Mouse (Mus musculus) heart, postnatal 10 days (tissue): ENCODE measurements around the gene Gm45716. TPM values are rescaled to one million over a fixed set of nuclear protein-coding genes. Genes with fewer than 3 reads are reported as not detected.

Source experiments
- DNase-seq, 2 experiments: peaks; one replicate each; pipeline ENCODE4 v3.0.0; 2021
- intact Hi-C: fragments of 180-260 bp; cut with DNase I; formaldehyde crosslinking; loops from one replicate; pipeline ENCODE4 v1.15.1; 2025
- total RNA-seq, 2 experiments: library from RNA; stranded (reverse); gene quantifications; 2 replicates each; pipeline ENCODE4 v1.2.3; 2021

Gm45716 gene
- total RNA-seq, 2 experiments from 2014 or later: 22.4 to 23.2 TPM

DNA sequence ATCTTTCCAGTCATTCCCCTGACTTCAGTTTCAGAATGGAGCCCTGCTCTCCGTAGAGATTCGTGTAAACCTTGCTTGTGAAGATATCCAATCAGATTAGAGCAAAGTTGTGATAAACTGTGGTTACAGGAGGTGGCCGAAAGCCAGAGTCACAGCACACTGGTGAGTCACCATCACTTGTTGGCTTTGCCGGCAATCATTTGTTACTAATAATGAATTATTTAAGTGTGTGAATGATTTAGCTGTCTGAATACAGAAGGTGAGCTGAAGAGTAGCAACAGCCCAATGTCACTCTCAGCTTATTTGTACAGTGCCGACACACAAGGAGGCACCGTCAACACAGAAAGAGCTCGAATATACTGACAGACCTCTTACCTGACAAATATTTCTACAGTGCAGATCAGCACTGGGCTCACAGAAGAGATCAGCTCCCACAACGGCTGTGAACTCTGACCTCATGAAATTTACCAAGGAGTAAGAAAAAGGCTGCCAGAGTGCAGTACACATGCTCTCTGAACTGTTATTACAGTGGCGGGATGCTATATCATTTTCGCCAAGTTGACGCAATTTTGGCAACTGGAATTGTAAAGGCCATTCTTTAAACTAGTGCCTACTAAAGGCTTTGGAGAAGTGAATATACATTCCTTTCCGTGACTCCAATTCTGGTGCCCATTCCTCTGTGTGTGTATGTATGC is 9.2 kb downstream of the Gm45716 start:
- no peak for DNase-seq
- intact Hi-C loops: no loop called here

DNA sequence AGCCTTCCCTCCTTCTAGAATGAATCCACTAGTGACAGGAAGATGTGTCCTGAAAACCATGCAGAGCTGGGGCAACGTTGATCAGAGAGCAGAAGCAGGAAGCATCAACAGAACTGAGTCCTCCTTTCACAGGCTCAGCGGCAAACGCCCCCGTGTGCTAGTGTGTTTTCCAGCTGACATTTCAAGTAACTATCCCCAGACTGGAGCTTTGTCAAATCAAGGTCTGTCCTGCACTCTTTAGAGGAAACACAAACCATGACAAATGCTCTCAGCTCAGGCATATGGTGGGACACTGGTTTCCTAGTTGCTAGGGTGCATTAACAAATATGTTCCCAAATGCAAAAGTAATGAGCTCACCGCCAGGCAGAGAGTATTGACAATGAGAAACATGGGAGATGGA is 10.6 kb downstream of the Gm45716 start:
- intact Hi-C loops: no loop called here
- no peak for DNase-seq

DNA sequence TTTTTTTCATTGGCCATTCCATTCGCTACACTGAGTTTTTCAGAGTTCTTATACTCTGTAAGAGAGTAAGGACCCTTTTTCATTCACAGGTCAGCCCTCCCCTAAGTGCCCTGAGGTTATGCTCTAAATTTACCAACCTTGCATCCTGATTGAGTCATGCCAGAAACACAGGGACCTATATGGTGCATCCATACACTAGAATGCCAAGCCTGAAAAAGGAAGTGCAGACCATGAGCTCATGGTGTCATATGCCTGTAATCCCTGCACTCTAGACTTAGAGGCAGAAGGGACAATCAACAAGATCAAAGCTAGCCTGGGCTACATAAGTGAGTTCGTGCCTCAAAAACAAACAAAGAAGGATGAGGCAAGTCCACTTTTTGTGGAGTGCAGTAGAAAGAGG is 13.3 kb downstream of the Gm45716 start:
- DNase-seq: no peak
- intact Hi-C loops: no loop called here

DNA sequence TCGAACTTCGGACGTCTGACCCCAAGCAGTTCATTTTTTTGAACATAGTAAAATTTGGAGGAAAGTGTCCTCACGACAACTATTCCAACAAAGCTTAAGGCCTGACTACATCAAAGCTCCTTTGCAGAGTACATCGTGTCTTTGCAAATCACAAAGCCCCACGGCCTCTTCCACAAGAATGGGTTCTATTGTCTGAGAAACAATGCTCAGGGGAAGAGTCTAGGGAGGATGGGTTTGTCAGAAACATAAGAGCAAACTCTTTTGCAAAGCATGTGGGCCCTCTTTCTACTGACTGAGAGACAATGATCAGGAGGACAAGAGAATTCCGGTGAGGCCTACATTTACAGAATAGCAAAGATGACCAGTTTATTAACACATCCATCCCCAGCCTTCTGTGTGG is 26.8 kb downstream of the Gm45716 start:
- no peak for DNase-seq
- intact Hi-C loops: no loop called here

DNA sequence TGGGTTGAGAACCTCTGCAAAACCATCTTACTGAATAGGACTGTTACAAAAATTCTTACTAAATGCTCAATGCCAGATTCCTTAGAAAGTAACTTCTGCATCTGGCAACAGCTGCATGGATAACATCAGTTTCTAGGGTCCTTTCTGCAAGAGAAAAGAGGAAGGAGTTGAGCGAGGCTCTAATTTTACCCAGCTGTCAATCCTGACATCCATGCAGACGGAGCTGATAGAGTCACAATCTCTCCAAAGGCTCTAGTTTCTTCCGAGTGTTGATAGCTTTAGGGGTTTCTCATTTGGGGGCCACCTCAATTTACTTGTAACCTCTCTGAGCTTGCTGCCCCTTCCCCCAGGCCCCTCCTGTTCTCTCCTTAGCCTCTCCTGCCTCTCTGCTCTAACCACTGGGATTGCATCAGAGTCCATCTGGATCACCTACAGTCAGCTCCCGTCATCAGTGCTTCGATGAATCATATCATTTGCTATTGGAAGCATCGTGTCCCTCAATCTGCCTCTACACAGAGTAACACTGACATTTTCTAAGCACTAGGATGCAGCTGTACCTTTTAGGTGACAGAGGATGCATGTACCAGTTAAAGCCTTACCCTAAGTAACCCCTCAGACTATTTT is 32.7 kb downstream of the Gm45716 start:
- DNase-seq: no peak
- intact Hi-C loops: no loop called here

DNA sequence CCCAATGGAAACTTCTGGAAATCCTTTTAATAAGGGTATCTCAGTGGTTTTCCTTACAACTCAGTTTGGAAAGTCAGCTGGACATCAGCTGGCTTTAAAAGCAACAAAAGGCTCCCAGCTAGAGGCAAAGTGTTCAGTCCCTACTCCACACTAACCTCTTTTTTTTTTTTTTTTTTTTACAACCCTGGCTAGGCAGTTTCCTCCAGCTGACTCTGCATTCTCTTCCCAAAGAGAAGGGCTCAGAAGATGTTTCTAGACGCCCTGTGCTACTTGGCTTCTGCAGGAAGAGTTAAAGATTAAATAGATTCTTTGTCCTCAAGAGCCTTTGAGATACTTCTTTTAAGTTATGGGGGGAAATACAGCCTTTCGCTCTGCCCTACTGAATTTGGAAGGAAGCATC is 33.3 kb downstream of the Gm45716 start:
- no peak for DNase-seq
- intact Hi-C loops: no loop called here

DNA sequence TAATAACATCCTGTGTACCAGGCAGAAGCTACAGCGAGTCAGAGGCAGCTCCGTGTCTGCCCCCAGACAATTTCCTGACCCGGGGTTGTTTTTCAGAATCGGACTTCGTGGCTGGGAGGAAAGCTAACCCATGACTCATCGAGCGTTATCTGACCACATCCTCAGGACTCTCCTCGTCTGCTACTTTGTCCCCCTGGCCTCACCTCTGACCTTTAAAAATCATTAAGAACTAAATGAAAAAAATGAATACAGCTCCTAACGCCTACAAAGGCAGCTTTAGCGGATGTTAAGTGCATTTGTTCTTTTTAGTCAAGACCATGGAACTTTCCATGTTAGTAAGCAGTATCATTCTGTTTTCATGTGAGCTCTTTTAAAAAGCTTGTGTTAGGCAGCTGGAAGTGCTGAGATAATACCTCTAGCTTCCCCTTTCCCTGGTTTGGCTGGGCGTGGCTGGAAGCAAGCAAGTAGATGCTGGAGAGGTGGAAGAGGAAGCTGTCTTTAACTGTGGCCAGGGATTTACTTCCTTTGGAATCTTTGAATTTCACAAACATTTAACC is 37.5 kb downstream of the Gm45716 start:
- DNase-seq: peak; percentile 36 to 38
- intact Hi-C loops: no loop called here

DNA sequence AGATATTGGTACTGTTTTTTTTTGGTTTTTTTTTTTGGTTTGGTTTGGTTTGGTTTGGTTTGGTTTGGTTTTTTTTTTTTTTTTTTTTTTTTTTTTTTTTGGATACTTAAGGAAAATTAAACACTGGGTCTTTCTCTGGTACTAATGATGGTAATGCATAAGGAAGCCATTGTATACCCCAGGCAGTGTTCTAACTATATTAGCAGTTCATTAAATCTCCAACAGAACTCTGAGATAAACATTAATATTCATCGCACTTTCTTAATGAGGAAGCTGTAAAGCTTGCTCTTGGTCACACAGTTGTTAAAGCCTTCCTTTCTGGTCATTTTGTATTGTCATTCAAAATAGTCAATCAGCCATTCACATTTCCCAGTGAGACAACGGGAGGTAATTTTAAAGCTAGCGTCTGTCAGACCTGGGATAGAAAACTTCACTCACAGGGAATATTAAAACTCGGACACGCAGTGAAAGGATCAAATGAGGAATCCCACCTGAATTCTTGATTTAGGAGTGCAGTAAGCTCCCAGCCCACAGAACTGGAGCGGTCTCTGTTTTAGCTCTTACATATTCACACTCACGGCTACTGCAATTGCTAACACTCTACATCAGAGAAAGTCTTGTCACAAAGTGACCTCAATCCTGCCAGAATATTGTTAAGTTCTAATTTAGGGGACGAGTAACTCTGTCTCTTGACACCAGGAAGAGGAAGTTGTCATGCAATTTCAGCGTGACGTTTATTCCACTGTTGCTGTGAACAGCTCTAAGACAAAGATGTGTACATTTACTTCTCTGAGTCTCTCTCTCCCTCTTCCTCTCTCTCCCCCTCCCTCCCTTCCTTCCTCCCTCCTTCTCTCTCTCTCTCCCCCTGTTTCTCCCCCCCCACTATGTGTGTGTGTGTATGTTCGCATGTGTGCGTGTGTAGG is 39.8 kb downstream of the Gm45716 start:
- intact Hi-C loops: no loop called here
- DNase-seq: no peak

DNA sequence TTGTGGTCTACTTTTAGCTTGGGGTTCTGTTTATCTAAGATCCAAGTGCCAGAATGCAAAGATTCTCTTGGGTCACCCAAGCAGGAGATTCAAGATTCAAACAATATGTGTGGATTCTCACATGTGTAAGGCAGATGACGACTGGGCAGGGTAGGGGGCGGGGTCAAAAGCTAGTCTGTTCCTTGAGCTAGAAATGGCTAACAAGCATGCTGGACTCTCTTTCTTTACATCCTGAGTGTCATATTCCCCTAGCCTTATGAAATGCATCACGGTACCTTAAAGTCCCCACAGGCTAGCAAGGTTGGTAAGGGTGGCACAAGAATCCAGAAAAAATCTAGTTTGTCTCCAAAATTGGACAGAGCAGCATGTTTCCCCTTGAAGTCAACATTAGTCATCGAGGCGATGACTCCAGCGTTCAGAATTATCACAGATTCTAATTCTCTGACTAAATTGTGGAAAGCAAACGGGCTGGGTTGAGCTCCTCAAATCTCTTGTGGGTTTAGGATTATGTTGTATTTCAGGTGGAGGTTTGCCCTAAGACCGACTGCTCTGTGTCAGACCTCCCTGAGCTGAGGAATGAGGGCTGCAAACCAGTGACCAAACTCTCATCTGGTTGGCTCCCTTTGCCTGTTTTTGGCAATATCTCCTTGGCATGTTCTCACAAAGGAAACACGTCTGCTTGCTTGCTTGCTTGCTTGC is 40.9 kb downstream of the Gm45716 start:
- DNase-seq: no peak
- intact Hi-C loops: no loop called here

DNA sequence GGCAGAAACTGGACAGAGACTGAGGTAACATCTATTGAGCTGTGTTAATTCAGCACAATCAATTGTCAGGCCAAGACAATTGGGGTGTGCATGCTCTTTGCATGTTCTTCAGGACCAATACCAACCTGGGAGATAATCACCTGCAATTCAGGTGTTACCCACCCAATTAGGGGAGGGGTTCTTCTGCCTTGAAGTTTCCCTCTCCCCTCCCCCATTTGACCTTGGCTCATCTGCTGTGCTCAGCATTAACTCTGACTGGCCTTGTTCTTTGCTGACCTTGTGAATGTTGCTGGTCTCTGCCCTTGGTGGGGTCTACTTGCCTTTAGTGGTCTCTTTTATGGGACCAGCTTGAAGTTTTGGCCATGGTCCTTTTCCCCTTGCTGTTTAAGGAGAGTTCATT is 42.3 kb downstream of the Gm45716 start:
- intact Hi-C loops: loop anchor here (5.0 kb wide), 1 partner anchor 42 kb away; the partner anchor contains the start of gene Gm45716
- DNase-seq: no peak

DNA sequence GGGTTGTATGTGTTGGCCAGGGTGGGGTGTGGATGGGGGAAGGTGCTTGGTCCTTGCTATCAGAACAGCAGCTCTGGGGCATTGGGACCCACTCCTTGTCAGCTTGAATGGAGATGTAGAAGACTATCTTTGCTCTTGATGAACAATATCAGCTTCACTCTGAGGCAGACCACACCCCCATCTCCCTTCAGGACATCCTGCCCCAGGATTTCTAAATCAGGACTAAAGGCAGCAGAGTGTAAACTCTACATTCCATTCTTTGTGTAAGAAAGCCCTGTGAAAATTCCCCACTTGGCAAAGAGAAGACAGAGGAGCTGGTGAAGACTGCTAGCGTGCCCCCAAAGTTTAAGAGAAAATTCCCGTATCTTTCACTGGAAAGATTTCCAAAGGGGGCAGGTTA is 43.2 kb downstream of the Gm45716 start:
- DNase-seq: no peak
- intact Hi-C loops: loop anchor here (5.0 kb wide), 1 partner anchor 43 kb away; the partner anchor contains the start of gene Gm45716

DNA sequence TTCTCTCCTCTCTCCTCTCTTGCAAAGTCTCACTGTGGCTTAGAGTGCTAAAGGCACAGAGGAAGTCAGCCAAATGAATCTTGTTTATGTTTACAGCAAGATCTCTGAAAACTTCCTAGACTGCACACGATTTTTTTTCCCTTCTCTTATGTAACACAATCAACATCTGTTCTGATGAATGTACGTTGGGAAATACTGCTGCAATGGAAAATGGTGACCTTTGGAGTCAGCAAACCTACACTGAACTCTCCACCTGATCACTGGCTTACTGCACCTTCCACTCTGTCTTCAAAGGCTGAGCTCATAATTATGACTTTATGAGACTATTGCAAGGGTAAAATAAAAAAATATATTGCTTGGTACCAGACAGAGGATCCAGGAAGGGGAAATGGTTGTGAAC is 44.1 kb downstream of the Gm45716 start:
- intact Hi-C loops: loop anchor here (2.0 to 5.0 kb wide), 2 partner anchors 15 to 44 kb away; partner anchors contain the start of gene Gm45716
- no peak for DNase-seq

DNA sequence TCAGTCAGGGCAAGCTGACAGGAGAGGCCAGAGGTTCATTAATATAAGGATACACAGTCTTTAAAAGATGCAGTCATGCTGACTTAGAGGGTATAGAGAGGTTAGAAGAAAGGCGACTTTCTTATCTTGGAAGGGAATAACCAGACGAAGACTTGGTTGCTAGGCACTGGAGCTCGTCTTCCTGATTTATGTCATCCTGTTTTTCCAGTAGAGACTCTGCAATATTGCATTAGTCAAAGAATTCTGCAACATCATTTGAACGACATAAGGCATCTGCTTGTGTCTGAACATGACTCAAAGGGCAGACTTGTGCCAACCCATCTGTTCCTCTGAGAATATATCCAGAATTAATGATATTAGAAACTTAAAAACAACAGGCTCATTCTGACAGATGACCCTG is 45.2 kb downstream of the Gm45716 start:
- no peak for DNase-seq
- intact Hi-C loops: loop anchor here (2.0 to 5.0 kb wide), 2 partner anchors 14 to 45 kb away; partner anchors contain the start of gene Gm45716

DNA sequence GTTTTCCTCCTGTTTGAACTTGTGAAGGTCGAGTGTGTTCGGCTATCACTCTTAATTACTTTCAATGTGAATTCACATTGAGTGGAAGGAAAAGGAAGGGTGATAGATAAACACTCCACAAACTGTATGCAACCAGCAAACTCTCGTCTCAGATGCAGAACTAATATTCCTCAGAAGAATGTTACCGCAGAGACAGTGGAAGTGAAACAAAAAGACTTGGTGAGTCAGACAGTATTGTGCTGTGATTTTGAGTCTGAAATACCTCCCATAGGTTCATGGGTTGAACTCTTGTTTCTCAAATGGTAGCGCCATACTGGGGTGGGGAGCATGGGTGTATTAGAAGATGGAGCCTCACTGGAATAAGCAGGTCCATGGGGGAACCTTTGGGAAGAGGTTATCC is 47.7 kb downstream of the Gm45716 start:
- intact Hi-C loops: no loop called here
- DNase-seq: no peak

DNA sequence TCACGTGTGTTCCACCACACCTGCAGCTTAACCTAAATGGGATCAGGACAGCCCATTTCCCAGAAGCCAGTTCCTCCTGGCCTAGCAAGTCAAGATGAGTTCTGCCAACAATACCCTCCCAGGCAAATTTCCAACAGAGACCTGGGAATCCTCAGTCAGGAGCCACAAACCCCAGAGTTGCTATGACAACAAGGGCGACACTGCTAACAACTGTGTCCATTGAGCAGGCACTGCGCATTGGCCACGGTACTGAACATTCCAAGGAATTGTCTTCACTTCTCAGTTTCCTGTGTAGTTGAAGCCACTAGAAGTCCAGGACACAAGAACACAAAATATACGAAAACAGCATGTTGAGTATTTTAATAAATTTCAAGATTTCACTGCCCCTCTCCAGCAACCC is 50.1 kb downstream of the Gm45716 start:
- intact Hi-C loops: no loop called here
- no peak for DNase-seq

DNA sequence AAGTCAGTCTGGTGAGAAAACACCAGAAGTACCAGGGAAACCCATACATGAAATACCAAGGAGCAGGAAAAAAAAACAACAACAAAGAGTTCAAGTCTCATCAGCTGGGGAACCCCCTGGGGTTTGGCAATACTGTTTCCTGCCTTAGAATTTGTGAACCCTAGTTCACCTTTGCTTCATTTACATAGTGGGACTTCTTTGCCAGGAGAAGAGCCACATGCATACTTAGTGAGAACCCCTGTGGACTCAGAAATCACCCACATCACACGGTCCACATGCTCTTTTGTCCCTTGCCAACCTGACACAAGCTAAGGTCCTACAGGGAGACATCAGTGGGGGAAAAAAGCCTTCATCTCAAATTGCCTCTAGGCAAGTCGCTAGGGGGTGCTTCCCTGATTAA is 51.2 kb downstream of the Gm45716 start:
- DNase-seq: no peak
- intact Hi-C loops: no loop called here

DNA sequence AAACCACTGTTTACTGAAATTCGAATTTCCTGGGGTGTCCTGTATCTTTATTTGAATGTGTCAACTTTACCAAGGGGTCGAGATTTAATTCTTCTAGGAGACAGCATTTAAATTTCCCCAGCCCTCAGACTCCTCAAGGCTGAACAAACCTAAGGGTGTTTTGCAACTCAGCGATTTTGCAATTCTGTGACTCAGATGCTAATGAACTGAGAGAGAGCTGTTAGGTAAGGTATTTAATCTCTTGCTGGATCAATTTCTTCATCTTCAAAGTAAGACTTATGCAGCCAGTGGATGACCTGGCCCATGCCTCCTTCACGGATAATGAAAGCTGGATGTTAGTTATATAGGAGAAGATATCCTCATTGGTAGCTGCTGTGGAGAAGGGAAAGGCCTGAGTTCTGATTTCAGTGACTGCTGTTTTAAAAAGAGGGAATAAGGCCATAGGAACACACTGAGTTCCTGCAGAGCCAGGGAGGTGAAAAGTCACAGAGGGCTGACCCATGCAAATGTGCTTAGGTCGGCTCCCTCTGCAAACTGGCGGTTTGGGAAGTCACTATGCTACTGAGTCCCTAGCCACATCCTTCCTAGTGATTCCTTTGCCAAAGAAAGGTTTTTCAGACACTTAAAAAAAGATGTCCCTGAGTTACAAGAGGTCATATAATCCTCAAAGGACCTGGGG is 53.3 kb downstream of the Gm45716 start:
- intact Hi-C loops: no loop called here
- DNase-seq: no peak

DNA sequence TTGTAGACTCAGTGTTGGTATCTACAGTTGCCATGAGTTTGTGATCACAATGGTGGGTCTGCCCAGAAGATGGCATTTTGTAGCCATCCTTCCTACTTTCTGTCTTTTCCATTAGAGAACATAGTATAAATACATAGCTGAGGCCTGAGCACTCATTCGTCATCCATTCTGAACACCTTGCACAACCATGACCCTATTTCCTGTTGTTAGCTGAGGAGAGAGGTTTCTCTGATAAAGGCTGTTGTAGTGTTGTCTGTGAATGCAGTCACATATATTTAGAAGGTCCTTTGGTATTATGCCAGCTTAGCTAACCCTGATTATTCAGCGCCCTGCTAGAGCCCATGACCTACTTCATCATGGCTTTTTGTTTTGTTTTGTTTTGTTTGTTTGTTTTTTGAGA is 54.4 kb downstream of the Gm45716 start:
- no peak for DNase-seq
- intact Hi-C loops: no loop called here

DNA sequence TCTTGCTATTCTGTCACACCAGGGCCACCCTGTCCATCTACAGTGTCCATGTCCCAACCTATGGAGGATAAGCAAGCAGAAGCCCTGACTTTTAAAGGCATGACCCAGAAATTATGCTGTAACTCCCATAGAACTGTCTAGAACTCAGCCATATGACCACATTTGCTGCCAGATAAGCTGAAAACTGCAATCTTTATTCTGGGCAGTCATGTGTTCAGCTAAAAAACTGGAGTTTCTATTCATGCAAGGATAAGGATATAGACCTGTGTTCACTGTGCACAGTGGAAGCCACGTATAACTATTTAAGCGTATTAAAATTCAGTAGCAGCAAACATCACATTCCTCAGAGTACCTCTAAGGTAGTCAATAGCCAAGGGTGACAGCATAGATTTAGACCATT is 55.8 kb downstream of the Gm45716 start:
- intact Hi-C loops: no loop called here
- no peak for DNase-seq

DNA sequence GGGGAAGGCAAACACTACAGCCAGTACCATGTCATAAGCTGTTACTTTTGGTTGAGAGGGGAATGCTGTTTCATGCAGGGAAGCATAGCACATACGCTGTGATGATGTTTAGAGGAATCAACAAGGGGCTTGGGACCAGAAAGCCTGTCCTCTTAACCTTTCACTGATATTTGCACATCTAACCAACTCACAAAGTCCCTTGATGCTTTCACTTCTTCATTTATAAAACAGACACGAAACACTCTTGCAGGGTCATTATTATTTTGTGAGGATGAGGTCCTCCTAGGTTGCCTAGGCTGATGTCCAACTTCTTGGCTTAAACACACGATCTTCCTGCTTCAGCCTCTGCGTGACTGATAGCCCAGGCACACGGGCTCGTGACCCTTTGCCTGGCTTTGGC is 58.1 kb downstream of the Gm45716 start:
- no peak for DNase-seq
- intact Hi-C loops: loop anchor here (2.0 kb wide), 1 partner anchor 13 kb away; no protein-coding TSS in a partner anchor
